Mouse (Mus musculus) heart, embryonic 11.5 days (tissue): ENCODE measurements around the gene Tmprss4. TPM values are rescaled to one million over a fixed set of nuclear protein-coding genes. Genes with fewer than 3 reads are reported as not detected.

Experiments used
- ATAC-seq: fragments of 200-750 bp; cut with Nextera tagmentation; replicated peaks from 2 replicates; pipeline ENCODE4 v1.8.0; 2017; ENCODE audit warnings: moderate library complexity; ENCODE audit not compliant: insufficient number of reproducible peaks, low FRiP score, low TSS enrichment
- H3K27ac ChIP-seq: fragments of 300-500 bp; sonication (generic); 2 replicates; pipeline ENCODE4 v1.5.1; 2014; ENCODE audit warnings: mild to moderate bottlenecking, low read depth, low read length
- H3K27me3 ChIP-seq: fragments of 300-500 bp; sonication (generic); 2 replicates; pipeline ENCODE4 v1.6.1; 2014; ENCODE audit warnings: mild to moderate bottlenecking, low read length, mixed read lengths; ENCODE audit not compliant: control insufficient read depth, insufficient read depth
- H3K36me3 ChIP-seq: fragments of 300-500 bp; sonication (generic); 2 replicates; pipeline ENCODE4 v1.6.1; 2014; ENCODE audit warnings: mild to moderate bottlenecking, low read length, moderate library complexity, mixed read lengths; ENCODE audit not compliant: control insufficient read depth, insufficient read depth
- H3K4me1 ChIP-seq: fragments of 300-500 bp; sonication (generic); 2 replicates; pipeline ENCODE4 v1.6.1; 2014; ENCODE audit warnings: low read length; ENCODE audit not compliant: control insufficient read depth, insufficient read depth
- H3K4me2 ChIP-seq: fragments of 300-500 bp; sonication (generic); 2 replicates; pipeline ENCODE4 v1.6.1; 2014; ENCODE audit warnings: mild to moderate bottlenecking, moderate library complexity
- H3K4me3 ChIP-seq: fragments of 300-500 bp; sonication (generic); 2 replicates; pipeline ENCODE4 v1.5.1; 2014; ENCODE audit warnings: low read depth, low read length
- H3K9ac ChIP-seq: fragments of 300-500 bp; sonication (generic); 2 replicates; pipeline ENCODE4 v1.6.1; 2014; ENCODE audit warnings: mild to moderate bottlenecking, low read depth, low read length, moderate library complexity
- H3K9me3 ChIP-seq: fragments of 300-500 bp; sonication (generic); replicated peaks from 2 replicates; pipeline ENCODE4 v1.6.1; 2016; ENCODE audit warnings: low read length; ENCODE audit not compliant: control insufficient read depth
- WGBS: fragments of 180-500 bp; shearing (Covaris S2); extraction: QIAGEN DNeasy Blood & Tissue Kit; methylation state at CpG from one replicate; pipeline ENCODE4 v1.1.7; 2014; ENCODE audit not compliant: insufficient replicate concordance; 5-methylcytosine and 5-hydroxymethylcytosine counted together
- polyA plus RNA-seq: library from polyadenylated mRNA; unstranded; fragments of >200 nt; fragmentation: Nextera tagmentation; extraction: Ambion mirVana; gene quantifications from 2 replicates; pipeline ENCODE4 v1.2.1, GENCODE M21; 2014

Gene Tmprss4
- polyA plus RNA-seq, 1 experiment from 2014 or later, result 0.07 TPM

DNA sequence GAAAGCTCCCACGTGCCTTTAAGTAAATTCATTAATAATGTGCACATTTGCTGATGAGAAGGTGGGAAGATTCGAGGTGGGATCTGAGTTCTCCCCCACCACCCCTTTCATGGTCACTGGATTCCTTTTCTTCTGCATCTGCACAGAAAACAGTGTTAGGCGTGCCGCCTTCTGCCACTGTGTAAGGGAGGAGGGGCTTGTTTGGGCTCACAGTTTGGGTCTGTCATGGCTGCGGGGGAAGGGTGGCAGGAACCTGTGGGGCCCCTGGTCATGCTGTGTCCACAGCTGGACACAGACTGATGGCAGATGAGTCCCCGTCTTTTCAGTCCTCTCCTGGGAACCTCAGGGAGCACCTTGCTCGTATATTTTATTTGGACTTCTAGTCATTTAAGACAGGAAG is 32.9 kb upstream of the Tmprss4 start:
- no peak overlapping the region for H3K9ac ChIP-seq
- no peaks in the 10 kb centered on the region for H3K36me3 ChIP-seq
- H3K4me1 ChIP-seq, result no peaks in the 10 kb centered on the region
- no peak overlapping the region for H3K27ac ChIP-seq
- WGBS, result 52% methylated on average over 7 of the region's 7 CpGs
- no peaks in the 10 kb centered on the region for H3K9me3 ChIP-seq
- ATAC-seq, result no peak
- H3K4me2 ChIP-seq, result no peak overlapping the region
- no peaks in the 10 kb centered on the region for H3K27me3 ChIP-seq
- no peak overlapping the region for H3K4me3 ChIP-seq

DNA sequence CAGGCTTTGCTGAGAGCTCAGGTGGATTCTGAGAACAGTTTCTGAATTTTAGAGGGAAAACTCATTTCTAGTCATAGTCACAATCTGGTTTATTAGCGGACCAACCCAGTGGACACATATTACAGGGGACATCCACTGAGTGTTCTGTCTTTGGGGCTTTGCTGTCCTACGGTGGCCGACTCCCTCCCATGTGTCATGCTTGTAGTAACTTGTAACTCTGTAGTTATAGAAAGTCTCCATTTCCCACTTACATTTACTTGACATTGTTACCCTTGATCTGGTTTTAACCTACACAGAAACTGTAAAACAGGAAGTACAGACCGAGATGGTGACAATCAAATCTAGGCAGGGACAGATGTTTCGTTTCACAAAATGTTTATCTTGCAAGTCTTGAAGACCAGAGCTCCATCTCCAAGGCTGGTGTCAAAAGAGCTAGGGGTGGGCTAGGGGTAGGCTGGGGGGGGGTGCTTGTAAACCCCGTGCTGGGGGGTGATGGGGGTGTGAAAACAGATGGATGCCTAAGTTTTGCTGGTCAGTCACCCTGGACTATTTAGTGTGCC is 31.9 kb upstream of the Tmprss4 start:
- Histone ChIP-seq H3K9ac (no peak overlapping the region), H3K9me3 (no peaks in the 10 kb centered on the region), H3K4me2 (no peak overlapping the region), H3K27me3 (0 out of 2 replicates have a peak, but pooled peaks cover 2% of the 10 kb centered on the region), H3K36me3 (no peaks in the 10 kb centered on the region), H3K4me3 (no peak overlapping the region), H3K27ac (no peak overlapping the region), H3K4me1 (no peaks in the 10 kb centered on the region)
- ATAC-seq, result no peak
- WGBS, result 65% methylated on average over 6 of the region's 6 CpGs

DNA sequence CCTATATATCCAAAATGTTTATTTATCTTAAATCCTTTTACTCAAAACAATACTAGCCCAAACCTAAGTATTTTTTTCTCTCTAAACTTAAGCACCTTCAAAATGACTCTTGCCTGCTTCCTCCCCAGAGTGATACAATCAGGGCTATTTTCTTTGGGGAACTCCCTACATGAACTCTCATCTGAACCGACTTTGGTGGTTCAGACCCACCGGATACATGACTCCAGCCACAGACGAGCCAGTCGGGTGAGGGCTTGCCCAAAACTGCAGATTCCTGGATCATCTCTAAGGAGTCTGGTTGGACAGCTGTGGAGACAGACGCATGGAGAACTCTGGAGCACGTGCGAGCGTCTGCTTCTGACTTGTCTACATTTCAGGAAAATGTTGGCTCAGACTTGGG is 25.5 kb upstream of the Tmprss4 start:
- no peak overlapping the region for H3K27ac ChIP-seq
- no peaks in the 10 kb centered on the region for H3K36me3 ChIP-seq
- ATAC-seq, result no peak
- H3K9ac ChIP-seq, result no peak overlapping the region
- H3K9me3 ChIP-seq, result no peaks in the 10 kb centered on the region
- H3K27me3 ChIP-seq, result 0 out of 2 replicates have a peak, but pooled peaks cover 2% of the 10 kb centered on the region
- 77% methylated on average over 8 of the region's 8 CpGs for WGBS
- H3K4me2 ChIP-seq, result no peak overlapping the region
- H3K4me3 ChIP-seq, result no peak overlapping the region
- no peaks in the 10 kb centered on the region for H3K4me1 ChIP-seq

DNA sequence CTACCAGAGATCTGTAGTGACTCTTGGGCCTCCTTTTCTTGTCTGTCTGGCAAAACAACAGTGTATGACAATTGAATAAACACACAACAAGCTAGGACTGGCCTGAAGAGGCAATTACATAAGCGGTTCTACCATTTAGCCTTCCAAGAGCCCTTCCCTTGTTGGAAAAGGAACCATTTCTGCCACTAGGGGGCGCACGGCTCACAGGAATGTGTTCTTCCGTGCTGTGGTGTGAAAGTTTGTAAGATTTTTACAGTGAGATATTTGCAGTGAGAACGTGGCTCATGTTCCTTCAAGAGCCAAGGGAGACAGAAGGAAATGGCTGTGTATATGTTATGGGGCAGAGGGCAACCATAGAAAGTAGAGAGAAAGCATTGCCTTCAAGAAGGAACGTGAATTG is 17.7 kb upstream of the Tmprss4 start:
- Histone ChIP-seq H3K4me2 (no peak overlapping the region), H3K4me3 (no peak overlapping the region), H3K9ac (no peak overlapping the region), H3K9me3 (no peaks in the 10 kb centered on the region), H3K36me3 (no peaks in the 10 kb centered on the region), H3K27ac (no peak overlapping the region), H3K4me1 (no peaks in the 10 kb centered on the region), H3K27me3 (no peaks in the 10 kb centered on the region)
- ATAC-seq, result no peak
- WGBS, result 16% methylated on average over 6 of the region's 6 CpGs

DNA sequence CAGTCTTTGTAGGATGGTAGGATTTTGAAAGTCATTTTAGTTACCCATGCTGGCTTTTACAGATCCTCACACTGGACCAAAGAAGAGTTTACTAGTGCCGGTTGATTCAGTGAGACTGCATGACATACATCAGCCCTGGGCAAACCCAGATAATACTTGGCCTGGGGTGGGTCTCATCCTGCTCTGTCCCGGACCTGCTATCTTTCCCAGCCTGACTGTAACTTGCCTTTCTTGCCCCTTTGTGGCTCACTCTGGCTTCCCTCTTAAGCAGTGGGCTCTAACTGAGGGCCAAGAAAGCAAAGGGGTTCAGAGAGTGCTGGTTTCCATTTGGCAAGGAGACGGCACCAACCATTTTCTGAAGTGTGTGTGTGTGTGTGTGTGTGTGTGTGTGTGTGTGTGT is 15.8 kb upstream of the Tmprss4 start:
- WGBS, result 67% methylated on average over 3 of the region's 3 CpGs
- Histone ChIP-seq H3K4me1 (no peaks in the 10 kb centered on the region), H3K4me2 (no peak overlapping the region), H3K9ac (no peak overlapping the region), H3K36me3 (no peaks in the 10 kb centered on the region), H3K27ac (no peak overlapping the region), H3K4me3 (no peak overlapping the region), H3K27me3 (no peaks in the 10 kb centered on the region), H3K9me3 (no peaks in the 10 kb centered on the region)
- ATAC-seq, result no peak

DNA sequence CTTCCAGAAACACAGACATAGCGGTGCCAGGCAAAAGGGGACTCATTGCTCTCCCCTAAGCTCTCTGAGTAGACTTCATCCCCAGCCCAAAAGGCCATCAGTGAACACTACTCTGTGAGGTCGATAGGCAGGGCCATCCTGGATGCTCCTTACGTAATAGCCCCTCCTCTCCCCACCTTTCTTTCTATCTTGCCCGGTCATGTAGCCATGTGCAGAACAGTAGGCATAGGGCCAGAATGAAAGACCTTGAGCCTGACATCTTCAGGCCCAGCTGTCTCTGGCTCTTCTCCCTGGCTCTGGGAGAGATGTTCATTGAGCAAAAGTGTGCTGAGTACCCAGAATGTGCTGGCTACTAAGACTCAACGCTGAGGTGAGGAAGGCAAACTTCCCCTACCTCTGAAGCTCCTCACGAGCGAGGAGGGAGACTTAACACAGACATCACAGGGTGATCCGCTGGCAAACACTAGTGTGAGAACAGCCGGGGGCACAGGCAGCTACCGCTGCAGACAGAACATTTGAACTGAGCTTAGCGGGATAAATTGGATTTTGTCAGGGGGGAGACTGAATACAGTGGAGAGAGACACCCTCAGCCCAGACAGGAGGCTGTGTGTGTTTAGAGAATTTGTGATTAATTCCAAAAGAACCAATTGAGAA is 11.8 kb upstream of the Tmprss4 start:
- Histone ChIP-seq H3K4me2 (no peak overlapping the region), H3K9ac (no peak overlapping the region), H3K36me3 (no peaks in the 10 kb centered on the region), H3K4me1 (no peaks in the 10 kb centered on the region), H3K9me3 (no peaks in the 10 kb centered on the region), H3K27ac (no peak overlapping the region), H3K27me3 (no peaks in the 10 kb centered on the region), H3K4me3 (no peak overlapping the region)
- ATAC-seq, result no peak
- 65% methylated on average over 11 of the region's 11 CpGs for WGBS

DNA sequence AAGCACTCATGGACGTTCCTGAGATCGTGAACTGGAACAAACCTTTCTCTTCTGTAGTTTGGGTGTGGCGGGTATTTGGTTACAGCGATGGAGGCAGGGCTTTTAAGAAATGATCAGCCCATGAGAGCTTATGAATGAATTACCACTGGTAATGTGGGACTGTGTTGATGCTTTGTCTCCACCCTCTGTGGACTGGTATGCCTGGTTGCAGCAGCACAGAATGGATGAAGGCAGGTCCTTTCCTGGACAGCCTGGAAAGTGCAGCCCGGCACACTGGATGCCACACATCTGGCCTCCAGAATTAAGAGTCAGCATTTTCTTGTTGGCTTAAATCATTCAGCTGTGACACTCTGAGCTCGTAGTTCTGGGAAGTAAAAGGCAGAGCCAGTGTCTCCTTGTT is 8.1 kb upstream of the Tmprss4 start:
- Histone ChIP-seq H3K36me3 (no peaks in the 10 kb centered on the region), H3K4me3 (no peak overlapping the region), H3K9me3 (no peaks in the 10 kb centered on the region), H3K27me3 (no peaks in the 10 kb centered on the region), H3K4me2 (no peak overlapping the region), H3K9ac (no peak overlapping the region), H3K27ac (no peak overlapping the region), H3K4me1 (no peaks in the 10 kb centered on the region)
- 78% methylated on average over 6 of the region's 6 CpGs for WGBS
- no peak for ATAC-seq

DNA sequence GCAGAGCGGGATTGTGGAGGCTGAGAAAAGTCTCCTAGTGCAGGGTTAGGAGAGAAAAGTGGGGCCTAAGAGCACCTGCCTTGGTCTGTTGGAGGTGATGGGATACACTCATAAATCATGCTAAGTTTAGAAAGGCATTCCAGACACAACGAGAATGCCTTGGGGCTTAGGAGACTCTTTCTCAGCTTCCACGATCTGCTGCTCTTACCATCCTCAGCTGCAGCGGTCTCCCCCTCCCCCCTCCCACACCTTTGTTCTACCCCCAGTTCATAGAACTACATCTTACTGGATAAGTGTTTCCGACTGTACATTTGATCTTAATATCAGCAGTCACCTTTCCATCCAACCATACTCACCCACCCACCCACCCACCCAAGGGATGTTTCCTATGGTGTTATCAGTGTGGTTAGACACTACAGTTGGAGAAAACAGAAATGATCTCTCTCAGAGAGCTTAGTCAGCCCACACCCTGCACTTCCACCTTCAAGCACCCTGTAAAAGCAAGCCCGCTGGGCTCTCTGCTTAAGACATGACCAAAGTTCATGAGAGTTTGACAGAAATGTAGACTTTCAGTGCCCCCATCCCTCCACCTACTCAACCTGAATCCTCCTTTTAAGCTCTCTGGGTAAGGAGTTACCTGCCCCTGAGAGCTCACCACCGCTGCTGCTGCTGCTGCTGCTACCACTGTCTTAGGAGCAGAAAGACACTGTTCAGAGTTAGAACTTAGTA is 3.3 kb upstream of the Tmprss4 start:
- no peaks in the 10 kb centered on the region for H3K27me3 ChIP-seq
- ATAC-seq, result no peak

More for the DNA sequence above, 3.3 kb upstream of the Tmprss4 start:
- Histone ChIP-seq H3K9ac (no peak overlapping the region), H3K4me2 (no peak overlapping the region), H3K4me3 (no peak overlapping the region), H3K27ac (no peak overlapping the region), H3K4me1 (no peaks in the 10 kb centered on the region), H3K36me3 (no peaks in the 10 kb centered on the region), H3K9me3 (no peaks in the 10 kb centered on the region)
- 71% methylated on average over 7 of the region's 7 CpGs for WGBS
